Mouse (Mus musculus) liver, adult 2 months (tissue): Measurements from ENCODE around the gene Tbc1d22a.

ENCODE experiments used
- CTCF ChIP-seq: fragments of 200-500 bp; IDR thresholded peaks from 2 replicates; pipeline ENCODE4 v1.5.1; 2011; ENCODE audit warnings: low read depth, low read length, control low read depth
- POLR2A ChIP-seq: fragments of 200-500 bp; IDR thresholded peaks from 2 replicates; pipeline ENCODE4 v1.6.1; 2011; ENCODE audit warnings: low read length, control low read depth; ENCODE audit not compliant: insufficient read depth; ENCODE audit errors: extremely low read depth

GRCm38 (mm10) chr15:86471136-86471535 is 256.9 kb downstream of the Tbc1d22a start:
- no peak for TF ChIP-seq POLR2A
- TF ChIP-seq CTCF, result no peak
